Mouse (Mus musculus): ENCODE measurements around the gene Gpr61. TPM values are rescaled to one million over a fixed set of nuclear protein-coding genes. Genes with fewer than 3 reads are reported as not detected.

Gene Gpr61
- total and polyA plus RNA-seq, 2 experiments = not detected

GRCm38 (mm10) chr3:108112246-108112645 lies 42.4 kb downstream of the Gpr61 start:
- 13% methylated on average over 7 of the region's 7 CpGs for WGBS
- H3K9ac ChIP-seq (ENCODE audit: low read depth, low read length) = no peak overlapping the region
- H3K36me3 ChIP-seq (ENCODE audit: control insufficient read depth, insufficient read depth, low read length) = peaks cover 29% of the 10 kb centered on the region
- H3K4me3 ChIP-seq (ENCODE audit: insufficient read depth, low read depth, low read length) = no peak overlapping the region
- TF ChIP-seq POLR2A (IDR thresholded peaks at IDR 0.05; ENCODE audit: extremely low read depth, insufficient read depth, low read length) (no peak), CTCF (IDR thresholded peaks at IDR 0.05; ENCODE audit: low read depth, low read length) (no peak)
- H3K27ac ChIP-seq (replicated peaks; ENCODE audit: insufficient read depth, low read depth, low read length) = no peak overlapping the region
- peaks cover 22% of the 10 kb centered on the region for H3K4me1 ChIP-seq (ENCODE audit: control insufficient read depth, insufficient read depth, low read length)
- peak; percentile 72 for DNase-seq (ENCODE audit: extremely low read depth, low read depth, low spot score)
- H3K27me3 ChIP-seq (ENCODE audit: control insufficient read depth, insufficient read depth, low read length) = no peaks in the 10 kb centered on the region
- H3K79me2 ChIP-seq (ENCODE audit: control insufficient read depth, insufficient read depth, low read length) = no peaks in the 10 kb centered on the region

GRCm38 (mm10) chr3:108111320-108111719 lies 43.4 kb downstream of the Gpr61 start:
- H3K4me1 ChIP-seq (ENCODE audit: control insufficient read depth, insufficient read depth, low read length) = peaks cover 22% of the 10 kb centered on the region
- TF ChIP-seq POLR2A (IDR thresholded peaks at IDR 0.05; ENCODE audit: extremely low read depth, insufficient read depth, low read length) (no peak), CTCF (IDR thresholded peaks at IDR 0.05; ENCODE audit: low read depth, low read length) (no peak)
- no peak overlapping the region for H3K4me3 ChIP-seq (ENCODE audit: insufficient read depth, low read depth, low read length)
- no peaks in the 10 kb centered on the region for H3K27me3 ChIP-seq (ENCODE audit: control insufficient read depth, insufficient read depth, low read length)
- H3K36me3 ChIP-seq (ENCODE audit: control insufficient read depth, insufficient read depth, low read length) = peaks cover 32% of the 10 kb centered on the region
- no peak for DNase-seq (ENCODE audit: extremely low read depth, low read depth, low spot score)
- H3K9ac ChIP-seq (ENCODE audit: low read depth, low read length) = no peak overlapping the region
- H3K79me2 ChIP-seq (ENCODE audit: control insufficient read depth, insufficient read depth, low read length) = no peaks in the 10 kb centered on the region
- no peak overlapping the region for H3K27ac ChIP-seq (replicated peaks; ENCODE audit: insufficient read depth, low read depth, low read length)
- 85% methylated on average over 5 of the region's 5 CpGs for whole genome bisulfite sequencing

DNA sequence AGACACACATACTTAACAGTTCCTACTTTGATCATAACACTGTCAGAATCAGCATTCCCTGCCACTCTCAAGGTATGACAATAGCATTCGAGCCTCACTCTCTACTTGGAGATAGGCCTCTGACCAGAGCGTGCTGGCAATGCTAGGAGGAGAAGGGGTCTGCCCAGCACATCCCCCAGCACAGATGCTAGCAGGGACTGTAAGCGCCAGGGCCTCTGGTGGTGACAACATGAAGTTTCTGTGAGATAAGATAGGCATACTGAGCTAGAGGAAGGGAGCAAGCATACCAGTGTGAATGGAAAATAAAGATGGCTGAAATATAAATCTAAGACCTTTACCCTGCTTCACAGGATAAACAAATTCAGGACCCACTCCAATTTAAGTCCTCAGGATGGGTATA lies 49.4 kb downstream of the Gpr61 start:
- no peak for TF ChIP-seq POLR2A (IDR thresholded peaks at IDR 0.05; ENCODE audit: extremely low read depth, insufficient read depth, low read length)
- no peak for TF ChIP-seq CTCF (IDR thresholded peaks at IDR 0.05; ENCODE audit: low read depth, low read length)
- Histone ChIP-seq H3K36me3 (ENCODE audit: control insufficient read depth, insufficient read depth, low read length) (peaks cover 30% of the 10 kb centered on the region), H3K27ac (replicated peaks; ENCODE audit: insufficient read depth, low read depth, low read length) (no peak overlapping the region), H3K4me3 (ENCODE audit: insufficient read depth, low read depth, low read length) (no peak overlapping the region), H3K9ac (ENCODE audit: low read depth, low read length) (no peak overlapping the region), H3K4me1 (ENCODE audit: control insufficient read depth, insufficient read depth, low read length) (no peaks in the 10 kb centered on the region), H3K79me2 (ENCODE audit: control insufficient read depth, insufficient read depth, low read length) (no peaks in the 10 kb centered on the region), H3K27me3 (ENCODE audit: control insufficient read depth, insufficient read depth, low read length) (no peaks in the 10 kb centered on the region)
- WGBS = 91% methylated on average over 3 of the region's 3 CpGs
- no peak for DNase-seq (ENCODE audit: extremely low read depth, low read depth, low spot score)

- Histone ChIP-seq H3K9ac (ENCODE audit: low read depth, low read length) (no peak overlapping the region), H3K4me1 (ENCODE audit: control insufficient read depth, insufficient read depth, low read length) (no peaks in the 10 kb centered on the region), H3K36me3 (ENCODE audit: control insufficient read depth, insufficient read depth, low read length) (peaks cover 11% of the 10 kb centered on the region), H3K4me3 (ENCODE audit: insufficient read depth, low read depth, low read length) (no peak overlapping the region), H3K79me2 (ENCODE audit: control insufficient read depth, insufficient read depth, low read length) (no peaks in the 10 kb centered on the region), H3K27ac (replicated peaks; ENCODE audit: insufficient read depth, low read depth, low read length) (no peak overlapping the region), H3K27me3 (ENCODE audit: control insufficient read depth, insufficient read depth, low read length) (no peaks in the 10 kb centered on the region)
- TF ChIP-seq CTCF (IDR thresholded peaks at IDR 0.05; ENCODE audit: low read depth, low read length) (no peak), POLR2A (IDR thresholded peaks at IDR 0.05; ENCODE audit: extremely low read depth, insufficient read depth, low read length) (no peak)
- DNase-seq (ENCODE audit: extremely low read depth, low read depth, low spot score) = no peak
- 95% methylated on average over 6 of the region's 6 CpGs for WGBS
These were observed 52.6 kb downstream of the Gpr61 start for GRCm38 (mm10) chr3:108102075-108102474.

GRCm38 (mm10) chr3:108101594-108101993 lies 53.1 kb downstream of the Gpr61 start:
- H3K27ac ChIP-seq (replicated peaks; ENCODE audit: insufficient read depth, low read depth, low read length) = no peak overlapping the region

More at GRCm38 (mm10) chr3:108101594-108101993, 53.1 kb downstream of the Gpr61 start:
- TF ChIP-seq POLR2A (IDR thresholded peaks at IDR 0.05; ENCODE audit: extremely low read depth, insufficient read depth, low read length) (no peak), CTCF (IDR thresholded peaks at IDR 0.05; ENCODE audit: low read depth, low read length) (no peak)
- Histone ChIP-seq H3K79me2 (ENCODE audit: control insufficient read depth, insufficient read depth, low read length) (no peaks in the 10 kb centered on the region), H3K27me3 (ENCODE audit: control insufficient read depth, insufficient read depth, low read length) (no peaks in the 10 kb centered on the region), H3K4me3 (ENCODE audit: insufficient read depth, low read depth, low read length) (no peak overlapping the region), H3K4me1 (ENCODE audit: control insufficient read depth, insufficient read depth, low read length) (no peaks in the 10 kb centered on the region), H3K9ac (ENCODE audit: low read depth, low read length) (no peak overlapping the region), H3K36me3 (ENCODE audit: control insufficient read depth, insufficient read depth, low read length) (peaks cover 9% of the 10 kb centered on the region)
- no peak for DNase-seq (ENCODE audit: extremely low read depth, low read depth, low spot score)
- WGBS = 66% methylated on average over 3 of the region's 3 CpGs

Other genes with a start within 250 kb of the Gpr61 start
- 69.8 and 99.1 TPM in 2 replicates for gene Gstm7, start 223.1 kb downstream of the Gpr61 start, total RNA-seq (2014; rRNA removed)
- 108 and 130 TPM in 2 replicates for gene Gstm7, start 223.1 kb downstream of the Gpr61 start, polyA plus RNA-seq (2012; rRNA removed)
- gene Gstm6, start 211.1 kb downstream of the Gpr61 start, total RNA-seq (2014; rRNA removed) = 96.1 and 97.1 TPM in 2 replicates
- gene Gstm6, start 211.1 kb downstream of the Gpr61 start, polyA plus RNA-seq (2012; rRNA removed) = 138 and 146 TPM in 2 replicates
- 34.1 and 107 TPM in 2 replicates for gene Gstm3, start 185.6 kb downstream of the Gpr61 start, total RNA-seq (2014; rRNA removed)
- gene Gstm3, start 185.6 kb downstream of the Gpr61 start, polyA plus RNA-seq (2012; rRNA removed) = 145 and 164 TPM in 2 replicates
- gene Gstm2, start 168.4 kb downstream of the Gpr61 start, total RNA-seq (2014; rRNA removed) = 79.1 and 88.5 TPM in 2 replicates
- gene Gstm2, start 168.4 kb downstream of the Gpr61 start, polyA plus RNA-seq (2012; rRNA removed) = 222 and 270 TPM in 2 replicates
- 474 and 907 TPM in 2 replicates for gene Gstm1, start 136.9 kb downstream of the Gpr61 start, total RNA-seq (2014; rRNA removed)
- gene Gstm1, start 136.9 kb downstream of the Gpr61 start, polyA plus RNA-seq (2012; rRNA removed) = 5,254 and 6,847 TPM in 2 replicates
- gene Gstm4, start 110.0 kb downstream of the Gpr61 start, total RNA-seq (2014; rRNA removed) = 19.8 and 26.5 TPM in 2 replicates
- gene Gstm4, start 110.0 kb downstream of the Gpr61 start, polyA plus RNA-seq (2012; rRNA removed) = 86.0 and 98.9 TPM in 2 replicates
- 11.0 and 13.8 TPM in 2 replicates for gene Ampd2, start 68.2 kb downstream of the Gpr61 start, total RNA-seq (2014; rRNA removed)
- 69.6 and 128 TPM in 2 replicates for gene Ampd2, start 68.2 kb downstream of the Gpr61 start, polyA plus RNA-seq (2012; rRNA removed)
- gene Gnat2, start 62.1 kb downstream of the Gpr61 start, total RNA-seq (2014; rRNA removed) = 2.9 and 3.9 TPM in 2 replicates
- gene Gnat2, start 62.1 kb downstream of the Gpr61 start, polyA plus RNA-seq (2012; rRNA removed) = 0.91 and 1.5 TPM in 2 replicates
- gene Gnai3, start 8.7 kb downstream of the Gpr61 start, total RNA-seq (2014; rRNA removed) = 89.5 and 92.8 TPM in 2 replicates
- gene Gnai3, start 8.7 kb downstream of the Gpr61 start, polyA plus RNA-seq (2012; rRNA removed) = 19.0 and 24.6 TPM in 2 replicates
- 2.7 and 3.8 TPM in 2 replicates for gene Amigo1, start 31.5 kb upstream of the Gpr61 start, total RNA-seq (2014; rRNA removed)
- 9.3 and 15.1 TPM in 2 replicates for gene Amigo1, start 31.5 kb upstream of the Gpr61 start, polyA plus RNA-seq (2012; rRNA removed)
- gene Cyb561d1, start 46.3 kb upstream of the Gpr61 start, total RNA-seq (2014; rRNA removed) = 2.1 and 2.4 TPM in 2 replicates
- 3.8 and 4.1 TPM in 2 replicates for gene Cyb561d1, start 46.3 kb upstream of the Gpr61 start, polyA plus RNA-seq (2012; rRNA removed)
- gene Atxn7l2, start 56.1 kb upstream of the Gpr61 start, total RNA-seq (2014; rRNA removed) = 0.28 and 0.34 TPM in 2 replicates
- 1.7 and 2.0 TPM in 2 replicates for gene Atxn7l2, start 56.1 kb upstream of the Gpr61 start, polyA plus RNA-seq (2012; rRNA removed)
- gene Sypl2, start 71.8 kb upstream of the Gpr61 start, total RNA-seq (2014; rRNA removed) = 0.09 TPM in 1 of 2 replicates, not detected in the other
- gene Sypl2, start 71.8 kb upstream of the Gpr61 start, polyA plus RNA-seq (2012; rRNA removed) = 0.06 and 0.09 TPM in 2 replicates
- gene Psma5, start 102.0 kb upstream of the Gpr61 start, total RNA-seq (2014; rRNA removed) = 85.9 and 86.7 TPM in 2 replicates
- gene Psma5, start 102.0 kb upstream of the Gpr61 start, polyA plus RNA-seq (2012; rRNA removed) = 40.5 and 46.4 TPM in 2 replicates
- 6.5 and 10.5 TPM in 2 replicates for gene Sort1, start 129.2 kb upstream of the Gpr61 start, total RNA-seq (2014; rRNA removed)
- gene Sort1, start 129.2 kb upstream of the Gpr61 start, polyA plus RNA-seq (2012; rRNA removed) = 5.1 and 8.3 TPM in 2 replicates
- gene Mybphl, start 210.0 kb upstream of the Gpr61 start, total RNA-seq (2014; rRNA removed) = not detected in 2 replicates
- gene Mybphl, start 210.0 kb upstream of the Gpr61 start, polyA plus RNA-seq (2012; rRNA removed) = not detected in 2 replicates
- gene Psrc1, start 229.0 kb upstream of the Gpr61 start, total RNA-seq (2014; rRNA removed) = 0.40 TPM in 1 of 2 replicates, not detected in the other
- 0.26 and 0.37 TPM in 2 replicates for gene Psrc1, start 229.0 kb upstream of the Gpr61 start, polyA plus RNA-seq (2012; rRNA removed)